Mouse (Mus musculus) gastrocnemius, adult 18-20 months (tissue): Measurements from ENCODE around the gene 1500009L16Rik. TPM values are rescaled to one million over a fixed set of nuclear protein-coding genes. Genes with fewer than 3 reads are reported as not detected.
A peak's percentile ranks its signal among the peaks of the same experiment; 100 is the strongest.

ENCODE experiments used
- DNase-seq: peaks from one replicate; pipeline ENCODE4 v3.0.0; 2021; ENCODE audit warnings: low spot score
- long read RNA-seq, 2 experiments: library from polyadenylated mRNA; stranded (forward); transcript quantifications; one replicate each; pipeline ENCODE4 v2.0.0; 2021
- total RNA-seq, 2 experiments: library from RNA; stranded (reverse); gene quantifications; 2 replicates each; pipeline ENCODE4 v1.2.3; 2021

Gene 1500009L16Rik
- total RNA-seq: under 1 TPM; 0.27 to 0.88 TPM
- long read RNA-seq, experiment 1: 0 reads
- long read RNA-seq, experiment 2, partial matches to known transcripts: 0 of 2 reads
- long read RNA-seq, experiment 2, other reads (novel, unspliced or antisense): 0 of 2 reads

- DNase-seq: no peak
Measured at GRCm38 (mm10) chr10:83722579-83723031, at the start of gene 1500009L16Rik. Gene 1500009L16Rik, plus strand, starts transcription at chr10:83722865.

- DNase-seq: no peak
Measured at GRCm38 (mm10) chr10:83681334-83681733, 41.3 kb upstream of the 1500009L16Rik start.

- no peak for DNase-seq
Measured at GRCm38 (mm10) chr10:83688215-83688614, 34.5 kb upstream of the 1500009L16Rik start.

- no peak for DNase-seq
Measured at GRCm38 (mm10) chr10:83692175-83692895, 30.3 kb upstream of the 1500009L16Rik start.

GRCm38 (mm10) chr10:83696226-83696625 lies 26.4 kb upstream of the 1500009L16Rik start:
- no peak for DNase-seq

- no peak for DNase-seq
Measured at GRCm38 (mm10) chr10:83706628-83707027, 16.0 kb upstream of the 1500009L16Rik start.

- no peak for DNase-seq
Measured at GRCm38 (mm10) chr10:83709920-83710319, 12.7 kb upstream of the 1500009L16Rik start.

GRCm38 (mm10) chr10:83711769-83712168 lies 10.9 kb upstream of the 1500009L16Rik start:
- peak; percentile 21 for DNase-seq

- no peak for DNase-seq
Measured at GRCm38 (mm10) chr10:83718855-83719474, 3.7 kb upstream of the 1500009L16Rik start.

GRCm38 (mm10) chr10:83723055-83723454 lies 390 bp downstream of the 1500009L16Rik start:
- DNase-seq: no peak

GRCm38 (mm10) chr10:83724351-83725059 lies 1.8 kb downstream of the 1500009L16Rik start:
- no peak for DNase-seq

GRCm38 (mm10) chr10:83726164-83726563 lies 3.5 kb downstream of the 1500009L16Rik start:
- peak; percentile 30 for DNase-seq

- no peak for DNase-seq
Measured at GRCm38 (mm10) chr10:83727846-83728245, 5.2 kb downstream of the 1500009L16Rik start.

GRCm38 (mm10) chr10:83728529-83728928 lies 5.9 kb downstream of the 1500009L16Rik start:
- DNase-seq: no peak

- no peak for DNase-seq
Measured at GRCm38 (mm10) chr10:83729076-83729475, 6.4 kb downstream of the 1500009L16Rik start.

- peak; percentile 86 for DNase-seq
Measured at GRCm38 (mm10) chr10:83729492-83729891, 6.8 kb downstream of the 1500009L16Rik start.

GRCm38 (mm10) chr10:83733725-83734124 lies 11.1 kb downstream of the 1500009L16Rik start:
- DNase-seq: no peak

GRCm38 (mm10) chr10:83738996-83739655 lies 16.5 kb downstream of the 1500009L16Rik start:
- DNase-seq: no peak

- DNase-seq: no peak
Measured at GRCm38 (mm10) chr10:83744656-83745055, 22.0 kb downstream of the 1500009L16Rik start.

GRCm38 (mm10) chr10:83753056-83753455 lies 30.4 kb downstream of the 1500009L16Rik start:
- no peak for DNase-seq

GRCm38 (mm10) chr10:83757343-83757962 lies 34.8 kb downstream of the 1500009L16Rik start:
- no peak for DNase-seq
